Mouse (Mus musculus): Measurements from ENCODE around the gene B230118H07Rik. TPM values are rescaled to one million over a fixed set of nuclear protein-coding genes. Genes with fewer than 3 reads are reported as not detected.

Gene B230118H07Rik
- polyA plus RNA-seq, 2 experiments, result 22.2 to 47.3 TPM

DNA sequence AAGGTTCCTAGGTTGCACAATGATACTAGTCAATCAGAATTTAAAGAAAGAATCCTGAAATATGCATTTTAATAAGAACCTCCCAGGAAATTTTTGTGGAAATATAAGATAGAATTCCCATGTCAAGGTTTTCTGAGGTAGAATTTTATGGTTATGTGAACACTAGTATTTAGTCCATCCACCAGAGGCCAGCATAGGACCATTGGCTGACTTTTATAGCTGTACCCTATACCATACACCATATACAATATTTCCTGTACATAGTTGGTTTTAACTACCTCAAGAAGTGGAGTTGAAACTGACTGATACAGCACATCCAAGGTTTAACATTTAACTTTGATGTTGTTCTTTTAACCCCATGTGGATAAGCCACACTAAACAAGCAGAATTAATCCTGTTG, 52.1 kb downstream of the B230118H07Rik start:
- H3K4me1 ChIP-seq (ENCODE audit: control insufficient read depth, insufficient read depth, low read length), result peaks cover 22% of the 10 kb centered on the region
- TF ChIP-seq POLR2A (IDR thresholded peaks at IDR 0.05; ENCODE audit: borderline replicate concordance, extremely low read depth, insufficient read depth, insufficient read length), result no peak
- no peak for ATAC-seq (ENCODE audit: low FRiP score, low read depth)
- no peaks in the 10 kb centered on the region for H3K9me3 ChIP-seq (ENCODE audit: control insufficient read depth, low read length)
- no peak for DNase-seq (ENCODE audit: low spot score)
- no peak overlapping the region for H3K4me3 ChIP-seq (replicated peaks; ENCODE audit: low read length)
- no peaks in the 10 kb centered on the region for H3K27me3 ChIP-seq (ENCODE audit: control insufficient read depth, insufficient read depth, low read length)
- no peak overlapping the region for H3K27ac ChIP-seq (replicated peaks; ENCODE audit: low read depth, low read length)
- H3K36me3 ChIP-seq (ENCODE audit: control insufficient read depth, insufficient read depth, low read length), result no peaks in the 10 kb centered on the region
- H3K9ac ChIP-seq (ENCODE audit: low read depth, low read length, severe bottlenecking), result no peak overlapping the region
- no peak overlapping the region for H3K4me2 ChIP-seq (replicated peaks; ENCODE audit: low read depth, low read length, severe bottlenecking)

DNA sequence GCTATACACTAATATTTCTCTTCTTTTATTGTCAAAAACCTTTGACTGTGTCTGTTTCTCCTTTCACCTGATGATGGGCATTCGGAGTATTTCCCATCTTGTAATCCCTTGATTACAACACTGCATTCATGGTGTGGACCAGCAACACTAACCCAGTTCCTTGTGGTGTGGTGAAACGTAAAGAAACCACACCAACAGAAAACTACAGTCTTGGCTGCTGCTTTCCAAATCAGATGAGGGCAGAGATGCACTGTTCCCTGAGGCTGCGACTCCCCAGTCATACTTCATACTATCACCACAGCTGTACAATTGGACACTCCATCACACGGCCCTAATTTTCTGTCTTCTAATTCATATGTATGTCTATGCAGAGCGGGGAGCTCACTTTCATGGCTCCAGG, 54.7 kb downstream of the B230118H07Rik start:
- H3K27me3 ChIP-seq (ENCODE audit: control insufficient read depth, insufficient read depth, low read length), result no peaks in the 10 kb centered on the region
- H3K4me3 ChIP-seq (replicated peaks; ENCODE audit: low read length), result no peak overlapping the region
- DNase-seq (ENCODE audit: low spot score), result no peak

DNA sequence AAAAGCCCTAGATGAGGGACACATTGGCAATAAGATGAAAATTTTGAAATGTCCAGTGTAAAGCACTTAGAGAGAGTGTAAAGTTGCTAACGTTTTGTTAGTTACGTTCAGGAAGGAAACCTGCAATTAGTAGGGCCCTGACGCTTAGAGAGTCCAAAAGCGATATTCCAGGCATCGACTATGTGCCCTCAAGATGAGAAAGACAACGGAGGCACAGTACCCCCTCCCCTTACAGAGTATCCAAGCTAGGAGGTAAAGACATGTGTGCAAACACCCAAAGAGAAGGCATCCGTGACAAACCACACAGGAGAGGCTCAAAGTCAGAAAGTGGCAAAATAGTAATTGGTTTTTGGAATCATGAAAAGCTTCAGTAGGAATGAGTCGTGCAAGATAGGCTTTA, 56.4 kb downstream of the B230118H07Rik start:
- DNase-seq (ENCODE audit: low spot score) (no peak), ATAC-seq (ENCODE audit: low FRiP score, low read depth) (no peak)
- no peak overlapping the region for H3K4me3 ChIP-seq (replicated peaks; ENCODE audit: low read length)
- H3K4me2 ChIP-seq (replicated peaks; ENCODE audit: low read depth, low read length, severe bottlenecking), result no peak overlapping the region
- peaks cover 15% of the 10 kb centered on the region for H3K4me1 ChIP-seq (ENCODE audit: control insufficient read depth, insufficient read depth, low read length)
- 22% methylated on average over 8 of the region's 8 CpGs for WGBS
- H3K9me3 ChIP-seq (ENCODE audit: control insufficient read depth, low read length), result no peaks in the 10 kb centered on the region
- no peak overlapping the region for H3K27ac ChIP-seq (replicated peaks; ENCODE audit: low read depth, low read length)
- H3K27me3 ChIP-seq (ENCODE audit: control insufficient read depth, insufficient read depth, low read length), result no peaks in the 10 kb centered on the region
- TF ChIP-seq POLR2A (IDR thresholded peaks at IDR 0.05; ENCODE audit: borderline replicate concordance, extremely low read depth, insufficient read depth, insufficient read length), result no peak
- no peak overlapping the region for H3K9ac ChIP-seq (ENCODE audit: low read depth, low read length, severe bottlenecking)
- H3K36me3 ChIP-seq (ENCODE audit: control insufficient read depth, insufficient read depth, low read length), result no peaks in the 10 kb centered on the region

More for the DNA sequence above, 54.7 kb downstream of the B230118H07Rik start:
- H3K36me3 ChIP-seq (ENCODE audit: control insufficient read depth, insufficient read depth, low read length), result no peaks in the 10 kb centered on the region
- no peak for ATAC-seq (ENCODE audit: low FRiP score, low read depth)
- 75% methylated on average over 5 of the region's 5 CpGs for WGBS
- H3K9me3 ChIP-seq (ENCODE audit: control insufficient read depth, low read length), result no peaks in the 10 kb centered on the region
- no peak overlapping the region for H3K9ac ChIP-seq (ENCODE audit: low read depth, low read length, severe bottlenecking)
- no peak overlapping the region for H3K27ac ChIP-seq (replicated peaks; ENCODE audit: low read depth, low read length)
- no peak for TF ChIP-seq POLR2A (IDR thresholded peaks at IDR 0.05; ENCODE audit: borderline replicate concordance, extremely low read depth, insufficient read depth, insufficient read length)
- H3K4me1 ChIP-seq (ENCODE audit: control insufficient read depth, insufficient read depth, low read length), result peaks cover 15% of the 10 kb centered on the region
- no peak overlapping the region for H3K4me2 ChIP-seq (replicated peaks; ENCODE audit: low read depth, low read length, severe bottlenecking)

GRCm38 (mm10) chr2:101592023-101592841, 57.1 kb downstream of the B230118H07Rik start:
- no peak overlapping the region for H3K4me2 ChIP-seq (replicated peaks; ENCODE audit: low read depth, low read length, severe bottlenecking)
- H3K36me3 ChIP-seq (ENCODE audit: control insufficient read depth, insufficient read depth, low read length), result no peaks in the 10 kb centered on the region
- no peaks in the 10 kb centered on the region for H3K9me3 ChIP-seq (ENCODE audit: control insufficient read depth, low read length)
- peaks cover 15% of the 10 kb centered on the region for H3K4me1 ChIP-seq (ENCODE audit: control insufficient read depth, insufficient read depth, low read length)
- ATAC-seq (ENCODE audit: low FRiP score, low read depth), result 0 out of 2 replicates have a peak, but pooled peaks have one; percentile 19
- H3K4me3 ChIP-seq (replicated peaks; ENCODE audit: low read length), result no peak overlapping the region
- DNase-seq (ENCODE audit: low spot score), result no peak
- 10% methylated on average over 10 of the region's 10 CpGs for WGBS
- TF ChIP-seq POLR2A (IDR thresholded peaks at IDR 0.05; ENCODE audit: borderline replicate concordance, extremely low read depth, insufficient read depth, insufficient read length), result no peak
- no peaks in the 10 kb centered on the region for H3K27me3 ChIP-seq (ENCODE audit: control insufficient read depth, insufficient read depth, low read length)
- no peak overlapping the region for H3K27ac ChIP-seq (replicated peaks; ENCODE audit: low read depth, low read length)
- H3K9ac ChIP-seq (ENCODE audit: low read depth, low read length, severe bottlenecking), result no peak overlapping the region; the same call in 1 of the 2 replicates

- no peak for ATAC-seq (ENCODE audit: low FRiP score, low read depth)
- no peak for DNase-seq (ENCODE audit: low spot score)
- peaks cover 15% of the 10 kb centered on the region for H3K4me1 ChIP-seq (ENCODE audit: control insufficient read depth, insufficient read depth, low read length)
Observed at GRCm38 (mm10) chr2:101591356-101591755, 58.0 kb downstream of the B230118H07Rik start.

More at GRCm38 (mm10) chr2:101591356-101591755, 58.0 kb downstream of the B230118H07Rik start:
- TF ChIP-seq POLR2A (IDR thresholded peaks at IDR 0.05; ENCODE audit: borderline replicate concordance, extremely low read depth, insufficient read depth, insufficient read length), result no peak
- no peak overlapping the region for H3K27ac ChIP-seq (replicated peaks; ENCODE audit: low read depth, low read length)
- no peaks in the 10 kb centered on the region for H3K9me3 ChIP-seq (ENCODE audit: control insufficient read depth, low read length)
- no peak overlapping the region for H3K9ac ChIP-seq (ENCODE audit: low read depth, low read length, severe bottlenecking)
- H3K4me3 ChIP-seq (replicated peaks; ENCODE audit: low read length), result no peak overlapping the region
- 35% methylated on average over 8 of the region's 8 CpGs for WGBS
- H3K36me3 ChIP-seq (ENCODE audit: control insufficient read depth, insufficient read depth, low read length), result no peaks in the 10 kb centered on the region
- H3K27me3 ChIP-seq (ENCODE audit: control insufficient read depth, insufficient read depth, low read length), result no peaks in the 10 kb centered on the region
- no peak overlapping the region for H3K4me2 ChIP-seq (replicated peaks; ENCODE audit: low read depth, low read length, severe bottlenecking)
